ENCODE assay signal across 22 mouse cellular contexts in genomic region chr7:81592686-81593085, GRCm38 (mm10). TPM values are rescaled to one million over a fixed set of nuclear protein-coding genes. Genes with fewer than 3 reads are reported as not detected.
"Had no signal": no experiment of that assay in that cellular context is flagged by ENCODE, and none has a peak within 500 bp of the region (broad histone marks: within the 10 kb centered on the region; RNA-seq: fewer than 3 reads in every experiment).

No protein-coding gene starts in this region.

- H3K4me1 ChIP-seq: liver, embryonic 13.5 days; midbrain, embryonic 10.5 days; midbrain, embryonic 12.5 days; neural tube, embryonic 13.5 days; neural tube, embryonic 15.5 days had no signal

- H3K4me3 ChIP-seq: liver, embryonic 13.5 days; liver, embryonic 15.5 days; midbrain, embryonic 10.5 days; midbrain, embryonic 12.5 days; myocyte; neural tube, embryonic 13.5 days; neural tube, embryonic 15.5 days had no signal

- H3K27me3 ChIP-seq: liver, embryonic 13.5 days; liver, embryonic 15.5 days; midbrain, embryonic 12.5 days; neural tube, embryonic 13.5 days; neural tube, embryonic 15.5 days had no signal

- H3K27ac ChIP-seq: liver, embryonic 13.5 days; liver, embryonic 15.5 days; midbrain, embryonic 10.5 days; midbrain, embryonic 12.5 days; neural tube, embryonic 13.5 days; neural tube, embryonic 15.5 days had no signal

- ATAC-seq: midbrain, embryonic 16.5 days had no signal

- H3K4me2 ChIP-seq: liver, embryonic 13.5 days; liver, embryonic 15.5 days; lung, embryonic 14.5 days; midbrain, embryonic 12.5 days; neural tube, embryonic 13.5 days; neural tube, embryonic 15.5 days had no signal

- H3K9me3 ChIP-seq: liver, embryonic 13.5 days; liver, embryonic 15.5 days; midbrain, embryonic 10.5 days; midbrain, embryonic 12.5 days; neural tube, embryonic 13.5 days; neural tube, embryonic 15.5 days had no signal

- H3K9ac ChIP-seq: liver, embryonic 13.5 days; liver, embryonic 15.5 days; lung, embryonic 14.5 days; midbrain, embryonic 12.5 days; neural tube, embryonic 13.5 days; neural tube, embryonic 15.5 days had no signal

- DNase-seq: liver, embryonic 13.5 days; lung, adult 18-20 months; lung, embryonic 14.5 days; lung, postnatal 10 days; lung, postnatal 4 days; midbrain, embryonic 14.5 days; retina, postnatal 1 day; right cerebral cortex, adult 18-20 months; right cerebral cortex, postnatal 25 days; right cerebral cortex, postnatal 4 days; spleen, adult 18-20 months; thymus, adult 18-20 months; thymus, postnatal 14 days; thymus, postnatal 4 days had no signal

RNA-seq across cellular contexts. Expression of gene Fsd2, which starts 25.9 kb away (rescaled TPM):
- total RNA-seq: megakaryocyte-erythroid progenitor cell, adult 5-6 weeks had no signal
- polyA plus RNA-seq: midbrain, embryonic 10.5 days had no signal
